Mouse (Mus musculus) skeletal muscle tissue, postnatal 0 days (tissue): ENCODE measurements around the gene Pex6. TPM values are rescaled to one million over a fixed set of nuclear protein-coding genes. Genes with fewer than 3 reads are reported as not detected.

Source experiments
- polyA plus RNA-seq: library from polyadenylated mRNA; unstranded; fragments of >200 nt; fragmentation: Nextera tagmentation; extraction: Ambion mirVana; gene quantifications from 2 replicates; pipeline ENCODE4 v1.2.1, GENCODE M21; 2015

Gene Pex6
- polyA plus RNA-seq, result 12.0 and 16.9 TPM in 2 replicates

DNA sequence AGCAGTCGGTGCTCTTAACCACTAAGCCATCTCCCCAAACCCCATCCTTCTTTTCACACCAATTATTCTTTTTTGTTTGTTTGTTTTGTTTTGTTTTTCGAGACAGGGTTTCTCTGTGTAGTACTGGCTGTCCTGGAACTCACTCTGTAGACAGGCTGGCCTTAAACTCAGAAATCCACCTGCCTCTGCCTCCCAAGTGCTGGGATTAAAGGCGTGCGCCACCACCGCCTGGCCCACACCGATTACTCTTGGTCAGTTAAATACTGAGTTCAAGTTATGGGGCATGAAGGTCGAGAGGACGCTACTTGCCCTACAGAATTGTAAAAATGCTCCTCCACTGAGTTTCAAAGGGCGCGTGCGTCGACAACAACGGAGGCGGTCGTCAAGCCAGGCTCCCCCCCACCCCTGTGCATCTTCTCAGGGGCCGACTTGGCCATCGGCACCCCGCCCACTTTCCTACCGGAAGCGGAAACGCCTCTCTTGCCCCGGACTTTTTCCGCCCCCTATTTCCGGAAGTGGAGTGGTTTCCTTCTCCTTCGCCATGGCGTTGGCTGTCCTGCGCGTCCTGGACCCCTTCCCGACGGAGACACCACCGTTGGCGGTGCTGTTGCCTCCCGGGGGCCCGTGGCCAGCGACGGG, at the start of gene Pex6:
TSS of gene Pex6 (plus strand) at position 505 of the 639 bp plus-strand sequence.

DNA sequence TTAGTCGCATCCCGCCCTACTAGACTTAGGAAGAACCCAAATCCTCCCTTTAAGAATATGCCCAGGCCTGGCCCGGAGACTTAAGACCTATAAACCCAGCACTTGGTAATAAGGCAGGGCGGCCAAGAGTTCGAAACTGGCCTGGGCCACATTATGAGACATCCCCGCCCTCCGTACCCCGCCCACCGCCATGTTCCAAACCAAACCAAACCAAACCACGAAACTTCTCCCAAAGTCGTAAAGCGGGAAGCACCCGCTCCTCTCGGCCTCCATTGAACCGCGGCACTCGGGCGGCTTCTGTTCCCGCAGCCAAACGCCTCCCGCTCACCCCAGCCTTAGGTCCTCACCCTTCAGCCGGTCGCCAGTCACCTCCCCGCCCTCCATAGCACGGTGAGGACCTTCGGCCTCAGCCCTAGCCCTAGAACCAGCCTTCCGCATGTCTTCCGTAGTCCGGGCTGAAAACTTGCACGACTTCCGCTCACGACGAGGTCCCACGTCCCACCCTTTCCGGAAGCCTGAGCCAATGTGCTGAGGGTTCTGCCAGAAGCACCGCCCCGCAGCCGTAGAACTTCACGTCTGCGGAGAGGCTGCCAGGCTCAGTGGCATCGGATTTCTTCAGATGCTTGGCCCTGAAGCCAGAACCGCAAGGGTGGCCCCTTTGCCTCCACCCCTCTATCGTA, 37.3 kb upstream of the Pex6 start, which contains the start of gene Rrp36:
TSS of gene Rrp36 (minus strand) at position 503 of the 680 bp plus-strand sequence.

DNA sequence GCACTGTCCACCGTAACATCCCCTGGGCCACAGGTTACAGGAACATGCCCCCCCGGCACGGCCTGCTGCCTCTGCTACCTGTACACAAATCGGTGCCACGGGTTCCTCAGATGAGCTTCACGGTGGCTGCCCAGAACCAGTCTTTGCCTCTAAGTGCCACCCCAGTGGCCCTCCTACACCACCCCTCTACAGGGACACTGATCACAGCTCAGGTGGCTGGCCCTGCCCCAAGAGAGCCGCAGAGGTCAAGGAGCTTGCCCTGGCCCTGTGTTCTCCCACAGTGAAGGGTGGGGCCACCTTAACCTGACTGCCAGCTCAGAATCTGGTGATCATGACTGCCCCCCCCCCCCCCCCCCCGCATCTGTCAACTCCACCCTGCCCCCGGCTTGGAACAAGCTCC, 32.8 kb upstream of the Pex6 start, which contains the start of gene Mea1:
TSS of gene Mea1 (plus strand) at position 378 of the 400 bp plus-strand sequence.

DNA sequence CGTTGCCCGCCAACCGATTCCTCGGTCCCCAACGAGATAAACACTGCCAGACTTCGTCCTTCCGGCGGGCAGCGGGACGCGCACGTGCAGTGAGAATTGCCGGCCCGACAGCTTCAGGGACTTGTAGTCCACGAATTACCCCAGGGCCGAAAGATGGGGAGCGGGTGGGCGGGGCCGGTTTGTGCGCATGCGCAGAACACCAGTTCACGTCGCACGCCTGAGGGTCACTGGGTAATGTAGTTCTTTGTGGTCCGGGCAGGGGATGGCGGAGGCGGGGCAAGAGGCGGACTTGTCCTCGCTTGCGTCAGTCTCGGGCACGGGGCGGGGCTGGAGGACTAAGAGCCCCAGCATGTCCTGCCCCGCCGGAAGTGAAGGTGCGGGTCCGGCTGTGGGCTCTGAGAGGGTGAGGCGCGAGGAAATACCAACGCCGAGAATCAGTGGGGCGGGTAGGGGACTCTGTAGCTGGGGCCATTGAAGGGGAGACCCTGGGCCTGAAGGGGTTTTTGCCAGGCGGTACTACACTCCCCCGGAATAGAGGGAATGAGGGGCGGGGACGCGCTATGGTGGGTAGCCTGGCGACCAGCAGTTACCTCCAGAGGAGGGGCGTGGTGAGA, 30.4 kb upstream of the Pex6 start, which contains the start of gene Klhdc3:
TSS of gene Klhdc3 (minus strand) at position 155 of the 614 bp plus-strand sequence.

DNA sequence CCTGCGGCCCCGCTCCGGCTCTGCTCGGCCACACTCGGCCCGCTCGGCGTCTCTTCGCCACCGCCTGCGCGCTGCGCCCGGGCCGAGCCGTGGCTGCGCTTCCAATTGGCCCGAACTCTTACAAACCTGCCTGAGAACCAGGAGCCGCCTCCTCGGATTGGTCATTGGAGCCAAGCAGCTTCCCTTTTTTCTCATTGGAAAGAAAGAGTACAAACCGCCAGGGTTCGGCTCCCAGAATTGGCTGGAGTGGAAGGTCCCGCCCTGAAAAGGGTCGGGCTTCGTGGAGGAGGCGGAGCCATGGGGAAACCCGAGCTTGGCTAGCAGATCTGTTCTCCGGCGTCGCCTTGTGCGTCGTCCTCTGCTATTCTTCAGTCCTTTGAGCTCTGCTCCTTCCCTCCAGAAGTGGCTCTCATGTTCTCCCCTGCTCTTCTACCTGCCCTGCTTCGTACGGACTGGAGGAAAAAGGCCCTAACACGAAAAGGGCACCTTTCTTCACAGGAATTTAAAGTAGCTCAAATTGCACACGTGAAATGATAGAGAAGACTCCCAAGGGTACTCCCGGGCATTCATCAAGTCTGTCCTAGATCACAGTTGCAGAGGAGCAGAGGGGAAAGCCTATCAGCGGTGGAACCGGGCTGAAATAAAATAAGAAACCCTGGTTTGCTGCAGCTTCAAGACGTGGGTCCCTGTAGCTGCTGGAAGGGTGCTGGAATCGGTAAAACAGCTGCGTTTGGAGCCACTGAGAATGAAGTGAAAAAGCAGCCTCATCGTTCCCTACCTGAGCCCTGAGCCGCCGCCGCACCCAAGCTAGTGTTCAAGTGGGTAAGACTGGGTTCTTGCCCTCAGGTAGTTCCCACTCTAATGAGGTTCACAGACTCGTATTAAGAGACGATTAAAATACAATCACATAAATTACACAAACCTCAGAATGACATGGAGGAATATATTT, 6.1 kb upstream of the Pex6 start, which contains the start of gene Ppp2r5d:
TSS of gene Ppp2r5d (minus strand) at position 225 of the 949 bp plus-strand sequence.

DNA sequence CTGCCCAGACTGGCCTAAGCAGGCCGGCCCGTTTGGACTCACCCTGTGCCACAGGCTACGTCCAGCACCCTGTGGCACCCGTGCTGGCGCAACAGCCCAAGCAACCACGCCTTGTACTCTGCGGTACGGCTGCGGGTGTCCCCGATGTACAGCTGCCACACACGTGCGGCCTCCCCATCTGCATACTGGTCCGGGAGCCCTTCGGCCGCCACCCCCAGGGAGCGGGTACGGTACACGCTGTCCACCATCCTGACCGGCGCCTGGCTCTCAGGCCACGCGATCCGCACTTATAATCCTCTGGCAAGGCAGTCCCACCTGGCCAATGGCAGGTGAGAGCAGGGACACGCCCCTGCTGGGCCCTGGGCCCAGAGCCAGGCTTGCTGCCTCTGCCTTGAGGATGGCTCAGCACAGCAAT, 17.6 kb downstream of the Pex6 start, which contains the start of gene Gnmt:
TSS of gene Gnmt (minus strand) at position 265 of the 415 bp plus-strand sequence.

DNA sequence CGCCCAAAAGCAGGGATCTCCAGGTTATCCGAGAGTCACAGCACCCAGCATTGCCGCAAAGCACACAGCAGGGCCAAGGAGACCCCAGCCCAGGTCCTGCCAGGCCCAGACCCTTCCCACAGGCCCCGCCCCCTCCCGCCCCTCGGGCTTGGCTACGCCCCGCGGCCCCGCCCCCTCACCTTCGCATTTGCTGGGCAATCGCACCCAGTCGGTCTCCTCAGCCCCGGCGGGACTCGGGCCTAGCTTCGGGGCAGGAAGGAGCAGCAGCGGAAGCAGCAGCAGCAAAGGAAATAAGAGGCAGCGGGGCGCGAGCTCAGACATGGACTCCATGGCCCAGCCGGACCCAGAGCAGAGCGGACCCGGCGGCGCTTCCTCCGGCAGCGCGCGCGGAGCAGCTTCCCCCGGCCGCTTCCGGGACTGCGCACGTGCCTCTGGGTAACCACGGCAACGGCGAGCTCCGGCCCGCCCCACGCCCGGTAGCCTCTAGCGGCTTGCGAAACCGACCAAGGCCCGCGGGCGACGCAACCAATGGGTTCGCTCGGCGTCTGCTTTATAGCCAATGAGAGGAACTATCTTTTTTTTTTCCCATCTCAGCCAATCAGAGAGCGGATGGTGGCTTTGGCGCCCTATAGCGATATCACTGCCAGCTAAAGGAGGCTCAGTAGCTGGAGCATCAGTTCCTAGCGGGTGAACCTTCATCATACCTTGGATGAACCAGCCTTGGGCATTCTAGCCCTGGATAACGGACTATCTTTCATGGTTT, 40.7 kb downstream of the Pex6 start, which contains the start of gene Cnpy3:
TSS of gene Cnpy3 (minus strand) at position 421 of the 763 bp plus-strand sequence.

GRCm38 (mm10) chr17:46763544-46763943, 52.3 kb downstream of the Pex6 start, which contains the start of gene Ptcra:
TSS of gene Ptcra (minus strand) at chr17:46763712.

DNA sequence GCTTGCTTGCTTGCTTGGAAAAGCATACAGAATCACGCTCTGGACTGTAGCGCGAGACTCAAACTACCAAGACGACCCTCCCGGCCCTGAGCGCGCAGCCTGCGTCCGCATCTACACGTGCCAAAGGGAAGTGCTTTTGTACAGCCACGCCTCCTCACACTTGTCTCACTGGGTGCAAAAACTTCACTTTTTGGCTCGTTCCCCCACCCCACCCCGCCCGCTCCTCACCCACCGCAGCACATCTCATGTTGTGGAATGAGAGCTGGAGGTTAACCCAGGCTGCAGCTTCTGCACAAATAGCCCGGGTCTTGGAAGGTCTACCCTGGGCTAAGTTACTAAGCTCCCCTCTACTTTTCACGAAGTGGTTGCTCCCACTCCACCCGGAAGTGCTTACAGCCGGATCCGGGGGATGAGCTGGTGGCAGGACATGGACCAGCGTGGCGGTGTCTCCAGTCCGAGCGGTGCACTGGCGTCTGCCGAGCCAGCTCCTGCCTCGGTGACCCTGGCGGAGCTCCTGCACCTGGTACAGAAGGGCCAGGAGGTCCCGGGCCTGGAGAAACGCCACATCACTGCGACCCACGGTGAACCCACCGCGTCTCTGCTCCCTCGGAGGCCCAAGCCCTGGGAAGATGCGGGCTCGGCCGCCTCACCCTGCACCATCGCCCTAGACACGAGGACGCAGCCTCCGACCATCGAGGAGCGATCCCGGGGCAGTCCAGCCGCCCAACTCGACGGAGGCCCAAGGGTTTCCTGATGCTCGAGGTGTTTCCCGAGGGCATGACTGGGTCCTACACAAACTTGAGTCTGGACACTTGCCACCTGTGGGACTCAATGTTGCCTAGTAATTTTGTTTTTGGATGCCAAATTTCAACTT, 61.4 kb downstream of the Pex6 start, which contains the start of gene 2310039H08Rik:
TSS of gene 2310039H08Rik (plus strand) at position 232 of the 874 bp plus-strand sequence.

Other genes starting within 250 kb of the Pex6 start
- 0.02 and 0.03 TPM in 2 replicates for gene Ttbk1, start 223.8 kb upstream of the Pex6 start, polyA plus RNA-seq
- 4.4 and 6.8 TPM in 2 replicates for gene Dnph1, start 214.8 kb upstream of the Pex6 start, polyA plus RNA-seq
- 3.8 and 4.6 TPM in 2 replicates for gene Cul9, start 165.1 kb upstream of the Pex6 start, polyA plus RNA-seq
- gene Srf, start 155.3 kb upstream of the Pex6 start, polyA plus RNA-seq, result 11.5 and 11.8 TPM in 2 replicates
- 27.0 and 29.7 TPM in 2 replicates for gene Ptk7, start 82.0 kb upstream of the Pex6 start, polyA plus RNA-seq
- gene Klc4, start 65.4 kb upstream of the Pex6 start, polyA plus RNA-seq, result 21.3 and 22.1 TPM in 2 replicates
- gene Mrpl2, start 65.2 kb upstream of the Pex6 start, polyA plus RNA-seq, result 162 and 164 TPM in 2 replicates
- gene Cul7, start 61.1 kb upstream of the Pex6 start, polyA plus RNA-seq, result 29.7 and 30.6 TPM in 2 replicates
- gene Rrp36, start 37.1 kb upstream of the Pex6 start, polyA plus RNA-seq, result 31.2 and 38.9 TPM in 2 replicates
- gene Mea1, start 32.7 kb upstream of the Pex6 start, polyA plus RNA-seq, result 77.9 and 84.1 TPM in 2 replicates
- 276 and 315 TPM in 2 replicates for gene Klhdc3, start 30.5 kb upstream of the Pex6 start, polyA plus RNA-seq
- 40.9 and 43.3 TPM in 2 replicates for gene Ppp2r5d, start 6.4 kb upstream of the Pex6 start, polyA plus RNA-seq
- gene Gnmt, start 17.7 kb downstream of the Pex6 start, polyA plus RNA-seq, result 2.6 and 3.7 TPM in 2 replicates
- 22.4 and 30.1 TPM in 2 replicates for gene Cnpy3, start 40.8 kb downstream of the Pex6 start, polyA plus RNA-seq
- 0.18 and 0.23 TPM in 2 replicates for gene Ptcra, start 52.2 kb downstream of the Pex6 start, polyA plus RNA-seq
- 74.0 and 78.1 TPM in 2 replicates for gene 2310039H08Rik, start 61.2 kb downstream of the Pex6 start, polyA plus RNA-seq
- gene Rpl7l1, start 71.2 kb downstream of the Pex6 start, polyA plus RNA-seq, result 64.8 and 75.2 TPM in 2 replicates
- gene Bicral, start 147.0 kb downstream of the Pex6 start, polyA plus RNA-seq, result 2.6 and 2.7 TPM in 2 replicates
- 45.2 and 55.0 TPM in 2 replicates for gene Tbcc, start 179.2 kb downstream of the Pex6 start, polyA plus RNA-seq
- not detected in 2 replicates for gene Prph2, start 199.0 kb downstream of the Pex6 start, polyA plus RNA-seq